Mouse (Mus musculus) forebrain, embryonic 12.5 days (tissue): ENCODE measurements around the gene Calm2. TPM values are rescaled to one million over a fixed set of nuclear protein-coding genes. Genes with fewer than 3 reads are reported as not detected.

Experiments used
- polyA plus RNA-seq: library from polyadenylated mRNA; unstranded; fragments of >200 nt; fragmentation: Nextera tagmentation; extraction: Ambion mirVana; gene quantifications from 2 replicates; pipeline ENCODE4 v1.2.1, GENCODE M21; 2016

Gene Calm2
- polyA plus RNA-seq, 1 experiment from 2014 or later = 1,267 TPM

Other genes with a start within 250 kb of the Calm2 start
- 50.9 and 53.3 TPM in 2 replicates for gene Mcfd2, start 181.0 kb downstream of the Calm2 start, polyA plus RNA-seq
- 3.5 and 3.8 TPM in 2 replicates for gene Ttc7, start 164.0 kb downstream of the Calm2 start, polyA plus RNA-seq
- gene Stpg4, start 19.2 kb downstream of the Calm2 start, polyA plus RNA-seq = not detected in 2 replicates
- gene Epcam, start 189.0 kb upstream of the Calm2 start, polyA plus RNA-seq = 20.5 and 25.8 TPM in 2 replicates
- gene Msh2, start 225.4 kb upstream of the Calm2 start, polyA plus RNA-seq = 116 and 125 TPM in 2 replicates